Mouse (Mus musculus) adrenal gland, adult (tissue): Measurements from ENCODE around the gene Edn2.

Source experiments
- DNase-seq, 2 experiments: peaks; one replicate each; pipeline ENCODE4 v3.0.0; 2022 to 2023; ENCODE audit warnings: low spot score in 1 of 2; ENCODE audit not compliant: inconsistent age in 2 of 2

Gene Edn2

GRCm38 (mm10) chr4:120152648-120153047 is 8.4 kb upstream of the Edn2 start:
- DNase-seq, result no peak

- DNase-seq, result peak; percentile 48 to 65
Observed at GRCm38 (mm10) chr4:120153736-120154135, 7.3 kb upstream of the Edn2 start.

- peak in 1 of 2 experiments; percentile 17 for DNase-seq
Observed at GRCm38 (mm10) chr4:120158714-120159310, 2.2 kb upstream of the Edn2 start.

GRCm38 (mm10) chr4:120162586-120162985 is 1.6 kb downstream of the Edn2 start:
- no peak for DNase-seq

GRCm38 (mm10) chr4:120163242-120163641 is 2.2 kb downstream of the Edn2 start:
- DNase-seq, result peak in 1 of 2 experiments; percentile 53

GRCm38 (mm10) chr4:120164316-120164715 is 3.3 kb downstream of the Edn2 start:
- DNase-seq, result peak in 1 of 2 experiments; percentile 19

GRCm38 (mm10) chr4:120167778-120168177 is 6.8 kb downstream of the Edn2 start:
- DNase-seq, result no peak

- DNase-seq, result peak in 1 of 2 experiments; percentile 18
Observed at GRCm38 (mm10) chr4:120168346-120168745, 7.3 kb downstream of the Edn2 start.

GRCm38 (mm10) chr4:120170387-120170936 is 9.5 kb downstream of the Edn2 start:
- DNase-seq, result peak in 1 of 2 experiments; percentile 30

- no peak for DNase-seq
Observed at GRCm38 (mm10) chr4:120172050-120172684, 11.2 kb downstream of the Edn2 start.

GRCm38 (mm10) chr4:120179123-120179522 is 18.1 kb downstream of the Edn2 start:
- DNase-seq, result no peak

- DNase-seq, result no peak
Observed at GRCm38 (mm10) chr4:120180535-120180934, 19.5 kb downstream of the Edn2 start.

- no peak for DNase-seq
Observed at GRCm38 (mm10) chr4:120184374-120184991, 23.5 kb downstream of the Edn2 start.

- no peak for DNase-seq
Observed at GRCm38 (mm10) chr4:120186441-120186840, 25.4 kb downstream of the Edn2 start.

- DNase-seq, result no peak
Observed at GRCm38 (mm10) chr4:120186934-120187333, 25.9 kb downstream of the Edn2 start.

GRCm38 (mm10) chr4:120188204-120188603 is 27.2 kb downstream of the Edn2 start:
- DNase-seq, result no peak

GRCm38 (mm10) chr4:120188651-120189161 is 27.7 kb downstream of the Edn2 start:
- DNase-seq, result peak; percentile 94

GRCm38 (mm10) chr4:120189941-120190340 is 28.9 kb downstream of the Edn2 start:
- peak in 1 of 2 experiments; percentile 42 for DNase-seq

- DNase-seq, result no peak
Observed at GRCm38 (mm10) chr4:120191987-120192386, 31.0 kb downstream of the Edn2 start.

- no peak for DNase-seq
Observed at GRCm38 (mm10) chr4:120194026-120194425, 33.0 kb downstream of the Edn2 start.

GRCm38 (mm10) chr4:120194965-120195364 is 34.0 kb downstream of the Edn2 start:
- DNase-seq, result no peak
